Mouse (Mus musculus): ENCODE results near the gene Nos1. TPM values are rescaled to one million over a fixed set of nuclear protein-coding genes. Genes with fewer than 3 reads are reported as not detected.

Gene Nos1
- polyA plus RNA-seq (2015; fragmentation: Nextera tagmentation; extraction: Ambion mirVana), result 1.7 TPM in 2 replicates

- WGBS, result 24% methylated on average over 10 of the region's 10 CpGs
- no peaks in the 10 kb centered on the region for H3K27me3 ChIP-seq
- H3K4me2 ChIP-seq, result no peak within 1 kb of the TSS
- no peaks in the 10 kb centered on the region for H3K9me3 ChIP-seq (replicated peaks)
- no peaks in the 10 kb centered on the region for H3K36me3 ChIP-seq (ENCODE audit: poor library complexity, severe bottlenecking)
- no peak within 1 kb of the TSS for H3K4me3 ChIP-seq
- no peak within 1 kb of the TSS for H3K9ac ChIP-seq
- H3K27ac ChIP-seq, result no peak within 1 kb of the TSS
- 0 out of 2 replicates have a peak, but pooled peaks cover 4% of the 10 kb centered on the region for H3K4me1 ChIP-seq
- no peak for ATAC-seq
These were observed at the start of gene Nos1 for GRCm38 (mm10) chr5:117780681-117781080. Nos1 (plus strand) TSS chr5:117781032.

DNA sequence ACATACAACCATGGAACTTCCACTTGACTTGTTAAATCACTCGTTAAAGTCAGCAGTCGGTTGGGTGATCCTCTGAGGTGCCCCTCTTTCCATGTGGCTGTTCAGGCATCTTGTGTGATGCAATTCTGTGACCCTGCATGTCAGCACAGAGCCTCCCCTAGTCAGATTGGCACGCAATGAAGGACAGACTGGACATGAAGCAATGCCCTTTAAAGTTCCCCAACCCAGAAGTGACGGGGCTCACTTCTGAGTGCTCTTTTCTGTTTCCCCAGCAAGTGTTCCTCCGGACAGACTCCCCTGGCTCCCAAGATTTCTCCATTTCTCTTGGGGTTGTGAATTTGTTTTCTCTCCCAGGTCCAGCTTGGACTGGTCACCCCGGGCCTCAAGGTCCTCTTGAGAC is 49.5 kb upstream of the Nos1 start:
- no peak overlapping the region for H3K27ac ChIP-seq
- no peaks in the 10 kb centered on the region for H3K36me3 ChIP-seq (ENCODE audit: poor library complexity, severe bottlenecking)
- H3K4me3 ChIP-seq, result no peak overlapping the region
- H3K9ac ChIP-seq, result no peak overlapping the region
- no peak overlapping the region for H3K4me2 ChIP-seq
- H3K9me3 ChIP-seq (replicated peaks), result no peaks in the 10 kb centered on the region
- 39% methylated on average over 6 of the region's 6 CpGs for whole genome bisulfite sequencing
- no peak for ATAC-seq
- no peaks in the 10 kb centered on the region for H3K27me3 ChIP-seq
- 0 out of 2 replicates have a peak, but pooled peaks cover 3% of the 10 kb centered on the region for H3K4me1 ChIP-seq

GRCm38 (mm10) chr5:117744654-117745178 is 36.1 kb upstream of the Nos1 start:
- no peak overlapping the region for H3K4me2 ChIP-seq
- no peak overlapping the region for H3K27ac ChIP-seq
- no peaks in the 10 kb centered on the region for H3K36me3 ChIP-seq (ENCODE audit: poor library complexity, severe bottlenecking)
- H3K9ac ChIP-seq, result no peak overlapping the region
- H3K27me3 ChIP-seq, result no peaks in the 10 kb centered on the region
- ATAC-seq, result no peak
- no peak overlapping the region for H3K4me3 ChIP-seq
- no peaks in the 10 kb centered on the region for H3K9me3 ChIP-seq (replicated peaks)
- H3K4me1 ChIP-seq, result peaks cover 19% of the 10 kb centered on the region
- WGBS, result 79% methylated on average over 11 of the region's 11 CpGs

- no peak for ATAC-seq
- 17% methylated on average over 5 of the region's 5 CpGs for WGBS
- H3K27ac ChIP-seq, result no peak overlapping the region
- peaks cover 21% of the 10 kb centered on the region for H3K4me1 ChIP-seq
- H3K27me3 ChIP-seq, result no peaks in the 10 kb centered on the region
- no peak overlapping the region for H3K9ac ChIP-seq
- no peaks in the 10 kb centered on the region for H3K9me3 ChIP-seq (replicated peaks)
- H3K4me3 ChIP-seq, result no peak overlapping the region
- no peaks in the 10 kb centered on the region for H3K36me3 ChIP-seq (ENCODE audit: poor library complexity, severe bottlenecking)
- no peak overlapping the region for H3K4me2 ChIP-seq
These were observed 31.5 kb upstream of the Nos1 start for GRCm38 (mm10) chr5:117749353-117749752.

DNA sequence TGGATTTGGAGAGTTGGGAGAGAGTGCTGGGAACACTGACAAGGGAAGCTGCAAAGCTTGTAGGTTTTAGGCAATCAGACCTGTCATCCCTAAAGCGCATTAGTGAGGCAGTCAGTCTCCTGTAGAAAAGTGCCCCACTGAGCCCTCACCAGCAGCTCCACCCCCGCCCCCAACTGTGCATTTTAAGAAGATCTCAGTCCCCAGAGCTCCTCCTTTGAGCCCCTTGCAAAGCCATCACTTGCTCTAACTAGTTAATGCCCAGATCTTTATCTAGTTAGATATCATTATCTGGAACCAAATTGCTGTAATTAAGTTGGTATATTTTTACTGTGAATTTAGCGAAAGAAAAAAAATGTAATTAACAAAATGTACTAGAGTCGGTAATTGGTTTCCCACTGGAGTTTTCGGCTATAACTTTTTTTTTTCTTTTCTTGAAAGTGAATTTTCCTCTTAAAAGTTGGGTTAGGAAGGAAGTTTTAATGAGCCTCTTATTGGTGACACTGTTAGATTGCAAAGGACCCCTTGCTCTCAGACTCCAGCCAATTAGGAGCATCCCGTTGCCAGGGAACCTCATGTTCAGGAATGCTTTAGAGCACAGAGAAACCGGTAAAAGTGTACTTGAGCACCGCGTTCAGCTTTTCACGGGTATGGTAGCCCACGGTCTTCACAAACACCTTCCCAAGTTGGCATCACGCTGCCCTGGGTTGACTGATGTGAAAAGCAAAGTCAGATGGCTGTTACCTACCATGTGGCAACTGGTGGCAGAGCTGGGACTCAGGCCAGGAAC is 22.9 kb upstream of the Nos1 start:
- Histone ChIP-seq H3K27me3 (no peaks in the 10 kb centered on the region), H3K36me3 (ENCODE audit: poor library complexity, severe bottlenecking) (peaks cover 11% of the 10 kb centered on the region; the same call in 1 of the 2 replicates), H3K9ac (no peak overlapping the region), H3K4me3 (no peak overlapping the region), H3K4me1 (peaks cover 14% of the 10 kb centered on the region), H3K9me3 (replicated peaks) (0 out of 2 replicates have a peak, but pooled peaks cover 3% of the 10 kb centered on the region), H3K27ac (peak overlapping the region; percentile 53), H3K4me2 (no peak overlapping the region)
- WGBS, result 8% methylated on average over 12 of the region's 12 CpGs
- ATAC-seq, result peak; percentile 67; the same call in 1 of the 2 replicates

DNA sequence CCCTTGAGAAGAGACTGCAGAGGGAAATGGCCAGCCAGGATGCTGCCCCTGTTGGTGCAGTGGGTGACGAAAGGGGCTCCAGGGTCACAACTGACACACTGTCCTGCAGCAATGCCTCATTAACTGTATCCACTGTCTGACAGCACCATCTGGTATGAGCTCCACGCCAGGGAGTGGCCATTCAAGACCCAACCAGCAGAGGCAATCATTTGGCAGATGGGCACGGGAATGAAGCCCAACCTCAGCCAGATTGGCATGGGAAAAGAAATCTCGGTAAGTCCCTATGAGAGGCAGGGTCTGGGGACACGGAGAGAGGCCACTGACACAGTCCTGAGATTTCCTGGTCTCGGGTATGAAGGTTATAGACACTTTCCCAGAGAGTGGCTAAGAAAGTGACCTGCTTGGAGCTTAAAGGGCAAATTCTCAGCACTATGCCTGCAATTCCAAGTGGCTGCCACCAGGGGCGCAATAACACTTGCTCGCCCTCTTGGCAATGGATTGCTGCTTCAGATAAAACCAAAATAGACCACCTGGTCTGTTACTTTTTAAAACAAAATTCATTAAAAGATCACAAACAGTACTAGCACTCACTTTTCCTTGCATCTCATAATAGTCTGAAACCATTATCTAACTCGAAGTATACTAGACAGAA is 19.5 kb upstream of the Nos1 start:
- no peak for ATAC-seq
- no peak overlapping the region for H3K4me2 ChIP-seq
- 0 out of 2 replicates have a peak, but pooled peaks cover 3% of the 10 kb centered on the region for H3K9me3 ChIP-seq (replicated peaks)
- H3K27me3 ChIP-seq, result no peaks in the 10 kb centered on the region
- H3K4me3 ChIP-seq, result no peak overlapping the region
- no peak overlapping the region for H3K9ac ChIP-seq
- WGBS, result 78% methylated on average over 9 of the region's 9 CpGs
- no peak overlapping the region for H3K27ac ChIP-seq
- H3K36me3 ChIP-seq (ENCODE audit: poor library complexity, severe bottlenecking), result peaks cover 17% of the 10 kb centered on the region; the same call in 1 of the 2 replicates
- H3K4me1 ChIP-seq, result peaks cover 14% of the 10 kb centered on the region

GRCm38 (mm10) chr5:117764496-117764895 is 16.3 kb upstream of the Nos1 start:
- Histone ChIP-seq H3K27ac (no peak overlapping the region), H3K9me3 (replicated peaks) (0 out of 2 replicates have a peak, but pooled peaks cover 3% of the 10 kb centered on the region), H3K4me1 (no peaks in the 10 kb centered on the region), H3K36me3 (ENCODE audit: poor library complexity, severe bottlenecking) (peaks cover 17% of the 10 kb centered on the region; the same call in 1 of the 2 replicates), H3K9ac (no peak overlapping the region), H3K4me2 (no peak overlapping the region), H3K4me3 (no peak overlapping the region), H3K27me3 (no peaks in the 10 kb centered on the region)
- WGBS, result 81% methylated on average over 9 of the region's 9 CpGs
- no peak for ATAC-seq

DNA sequence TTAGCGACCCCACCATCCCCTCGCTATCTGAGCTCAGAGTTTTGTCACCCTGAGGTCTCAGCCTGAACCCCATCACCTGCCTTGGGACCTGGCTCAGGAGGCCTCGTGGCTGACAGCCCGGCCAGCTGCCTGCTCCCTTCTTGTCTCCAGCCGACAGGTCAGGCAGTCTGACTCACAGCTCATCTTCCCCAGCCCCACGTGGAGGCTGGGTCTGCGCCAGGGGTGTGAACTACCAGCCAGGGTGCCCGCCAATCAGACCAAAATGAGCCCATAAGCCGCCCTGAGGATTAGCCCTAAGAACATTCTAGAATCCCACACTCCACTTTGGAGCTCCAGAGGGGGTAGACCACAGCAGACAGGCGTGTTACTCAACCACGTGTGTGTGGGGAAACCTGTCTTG is 1.7 kb upstream of the Nos1 start:
- Histone ChIP-seq H3K4me2 (no peak overlapping the region), H3K36me3 (ENCODE audit: poor library complexity, severe bottlenecking) (no peaks in the 10 kb centered on the region), H3K27me3 (no peaks in the 10 kb centered on the region), H3K27ac (no peak overlapping the region), H3K4me1 (0 out of 2 replicates have a peak, but pooled peaks cover 4% of the 10 kb centered on the region), H3K9me3 (replicated peaks) (no peaks in the 10 kb centered on the region), H3K4me3 (no peak overlapping the region), H3K9ac (no peak overlapping the region)
- 64% methylated on average over 11 of the region's 11 CpGs for WGBS
- no peak for ATAC-seq

GRCm38 (mm10) chr5:117781178-117781577 is 346 bp downstream of the Nos1 start:
- no peak overlapping the region for H3K9ac ChIP-seq
- 0 out of 2 replicates have a peak, but pooled peaks cover 4% of the 10 kb centered on the region for H3K4me1 ChIP-seq
- H3K4me3 ChIP-seq, result no peak overlapping the region
- ATAC-seq, result no peak
- no peak overlapping the region for H3K4me2 ChIP-seq
- WGBS, result 56% methylated on average over 6 of the region's 6 CpGs
- H3K9me3 ChIP-seq (replicated peaks), result no peaks in the 10 kb centered on the region
- no peak overlapping the region for H3K27ac ChIP-seq
- H3K36me3 ChIP-seq (ENCODE audit: poor library complexity, severe bottlenecking), result no peaks in the 10 kb centered on the region
- H3K27me3 ChIP-seq, result no peaks in the 10 kb centered on the region

- Histone ChIP-seq H3K27ac (no peak overlapping the region), H3K4me2 (no peak overlapping the region), H3K36me3 (ENCODE audit: poor library complexity, severe bottlenecking) (no peaks in the 10 kb centered on the region), H3K9ac (no peak overlapping the region), H3K4me3 (no peak overlapping the region), H3K4me1 (no peaks in the 10 kb centered on the region), H3K27me3 (no peaks in the 10 kb centered on the region), H3K9me3 (replicated peaks) (no peaks in the 10 kb centered on the region)
- WGBS, result 81% methylated on average over 6 of the region's 6 CpGs
- ATAC-seq, result no peak
These were observed 9.2 kb downstream of the Nos1 start for GRCm38 (mm10) chr5:117790071-117790470.

DNA sequence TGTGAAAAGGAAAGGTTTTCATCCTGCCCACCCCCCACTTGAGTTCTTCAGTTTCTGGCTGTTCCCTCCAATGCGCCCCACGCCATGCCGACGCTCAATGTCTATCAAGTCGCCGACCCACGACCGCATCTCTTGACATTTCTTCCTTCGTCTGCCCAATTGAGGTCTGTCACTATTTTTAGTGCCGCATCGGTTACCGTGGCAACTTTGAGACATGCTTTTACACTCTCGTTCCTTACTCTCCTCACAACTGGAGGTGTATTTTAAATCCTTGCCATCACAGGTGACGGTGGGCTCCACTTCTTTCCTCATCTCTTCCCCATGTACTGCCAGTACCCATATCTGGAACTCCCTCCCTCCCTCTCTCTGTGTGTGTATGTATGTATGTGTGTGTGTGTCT is 11.0 kb downstream of the Nos1 start:
- WGBS, result 86% methylated on average over 14 of the region's 14 CpGs
- no peaks in the 10 kb centered on the region for H3K9me3 ChIP-seq (replicated peaks)
- H3K27ac ChIP-seq, result no peak overlapping the region
- H3K4me1 ChIP-seq, result no peaks in the 10 kb centered on the region
- ATAC-seq, result no peak
- H3K36me3 ChIP-seq (ENCODE audit: poor library complexity, severe bottlenecking), result no peaks in the 10 kb centered on the region
- no peak overlapping the region for H3K4me2 ChIP-seq
- H3K27me3 ChIP-seq, result no peaks in the 10 kb centered on the region
- H3K9ac ChIP-seq, result no peak overlapping the region
- no peak overlapping the region for H3K4me3 ChIP-seq

DNA sequence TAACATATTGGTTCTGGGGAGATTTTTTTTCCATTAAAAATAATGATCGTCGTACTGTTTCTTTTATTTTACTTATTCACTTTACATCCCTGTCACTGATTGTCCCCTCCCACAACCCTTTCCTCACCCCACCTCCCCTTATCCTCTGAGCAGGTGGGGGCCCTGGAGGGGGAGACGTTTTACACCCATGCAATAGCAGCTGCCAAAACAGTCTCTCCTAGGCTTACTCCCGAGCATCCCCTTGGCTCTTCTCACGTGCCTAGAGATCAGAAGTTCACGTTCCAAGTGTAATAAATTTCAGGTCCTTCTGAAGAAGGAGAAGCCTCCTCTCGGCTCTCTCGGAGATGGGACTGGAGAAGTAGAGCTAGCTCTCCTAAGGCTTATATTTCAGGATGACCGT is 20.0 kb downstream of the Nos1 start:
- Histone ChIP-seq H3K27ac (no peak overlapping the region), H3K27me3 (no peaks in the 10 kb centered on the region), H3K4me1 (no peaks in the 10 kb centered on the region), H3K9ac (no peak overlapping the region), H3K36me3 (ENCODE audit: poor library complexity, severe bottlenecking) (no peaks in the 10 kb centered on the region), H3K4me2 (no peak overlapping the region), H3K4me3 (no peak overlapping the region), H3K9me3 (replicated peaks) (no peaks in the 10 kb centered on the region)
- ATAC-seq, result no peak
- 81% methylated on average over 9 of the region's 9 CpGs for WGBS
